Mouse (Mus musculus) bone marrow macrophage, adult 2 months (primary cell): ENCODE results near the gene Gm20388.
"Not testable (repeated sequence)": the region's sequence is repeated elsewhere in the genome, so short reads cannot be mapped to it uniquely, and the experiment has no call there.

Experiments
- CTCF ChIP-seq: IDR thresholded peaks from 2 replicates; pipeline ENCODE4 v1.5.1; 2012; ENCODE audit warnings: low read depth, mild to moderate bottlenecking, low read length, moderate library complexity
- POLR2A ChIP-seq: IDR thresholded peaks from 2 replicates; pipeline ENCODE4 v1.6.1; 2012; ENCODE audit warnings: mild to moderate bottlenecking, low read depth, low read length, borderline replicate concordance

- not testable (repeated sequence) for TF ChIP-seq CTCF, POLR2A
Observed at GRCm38 (mm10) chr8:123809342-123809741, 3898.7 kb downstream of the Gm20388 start.
